ENCODE assay signal across 31 mouse cellular contexts in the genomic region with DNA sequence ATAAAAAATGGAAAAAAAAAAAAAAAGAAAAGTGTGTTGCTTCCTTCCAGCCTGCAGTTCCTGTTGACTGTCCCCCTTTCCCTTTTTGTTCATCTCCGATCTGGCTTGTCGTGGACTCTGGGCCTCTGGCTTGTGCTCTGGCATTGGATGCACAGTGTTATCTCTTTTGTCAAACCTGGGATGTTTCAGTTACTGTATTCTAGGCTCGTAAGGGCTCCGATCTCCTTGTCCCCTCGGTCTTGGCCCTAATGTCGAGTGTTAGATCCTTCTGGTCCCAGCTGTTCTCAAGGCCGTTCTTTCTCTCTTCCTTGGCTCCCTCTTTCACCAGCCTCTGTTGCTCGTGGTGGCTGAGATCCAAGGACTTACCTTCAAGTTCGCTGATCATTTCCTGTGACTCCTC.
"Had no signal": no experiment of that assay in that cellular context is flagged by ENCODE, and none has a peak within 500 bp of the region (broad histone marks: within the 10 kb centered on the region; RNA-seq: fewer than 3 reads in every experiment).

No protein-coding gene starts in this region.

- H3K4me3 ChIP-seq: limb, embryonic 10.5 days; limb, embryonic 12.5 days; limb, embryonic 13.5 days; limb, embryonic 15.5 days; liver, embryonic 12.5 days; liver, embryonic 13.5 days; liver, embryonic 15.5 days; lung, embryonic 15.5 days; megakaryocyte, embryonic 14.5 days; midbrain, embryonic 10.5 days; midbrain, embryonic 12.5 days; midbrain, embryonic 13.5 days; midbrain, embryonic 15.5 days; myocyte had no signal

- H3K4me2 ChIP-seq: limb, embryonic 12.5 days; limb, embryonic 13.5 days; limb, embryonic 15.5 days; liver, embryonic 11.5 days; liver, embryonic 12.5 days; liver, embryonic 13.5 days; liver, embryonic 15.5 days; lung, embryonic 14.5 days; lung, embryonic 15.5 days; midbrain, embryonic 11.5 days; midbrain, embryonic 12.5 days; midbrain, embryonic 13.5 days; midbrain, embryonic 15.5 days had no signal

- DNase-seq: left cerebral cortex, postnatal 4 days; liver; liver, embryonic 13.5 days; liver, postnatal 0 days; lung, adult 18-20 months; lung, adult 2 months; lung, embryonic 14.5 days; lung, postnatal 10 days; lung, postnatal 14 days; lung, postnatal 36 days; lung, postnatal 4 days; midbrain, embryonic 14.5 days had no signal

- H3K36me3 ChIP-seq: limb, embryonic 10.5 days; limb, embryonic 12.5 days; limb, embryonic 13.5 days; limb, embryonic 15.5 days; lung, embryonic 15.5 days; midbrain, embryonic 10.5 days; midbrain, embryonic 12.5 days; midbrain, embryonic 13.5 days; midbrain, embryonic 15.5 days had no signal

- H3K9me3 ChIP-seq: limb, embryonic 10.5 days; limb, embryonic 13.5 days; limb, embryonic 15.5 days; liver, embryonic 12.5 days; liver, embryonic 13.5 days; lung, embryonic 15.5 days; midbrain, embryonic 10.5 days; midbrain, embryonic 12.5 days; midbrain, embryonic 13.5 days; midbrain, embryonic 15.5 days had no signal

- H3K27me3 ChIP-seq: limb, embryonic 12.5 days; limb, embryonic 13.5 days; limb, embryonic 15.5 days; liver, embryonic 12.5 days; liver, embryonic 13.5 days; liver, embryonic 15.5 days; lung, embryonic 15.5 days; midbrain, embryonic 12.5 days; midbrain, embryonic 15.5 days had no signal

- H3K4me1 ChIP-seq: limb, embryonic 10.5 days; limb, embryonic 12.5 days; limb, embryonic 13.5 days; limb, embryonic 15.5 days; lung, embryonic 15.5 days; midbrain, embryonic 10.5 days had no signal

- H3K9ac ChIP-seq: limb, embryonic 12.5 days; limb, embryonic 13.5 days; limb, embryonic 15.5 days; liver, embryonic 12.5 days; liver, embryonic 13.5 days; liver, embryonic 14.5 days; liver, embryonic 15.5 days; liver, postnatal 0 days; lung, embryonic 14.5 days; lung, embryonic 15.5 days; midbrain, embryonic 12.5 days; midbrain, embryonic 13.5 days; midbrain, embryonic 15.5 days had no signal

- H3K27ac ChIP-seq: limb, embryonic 10.5 days; limb, embryonic 12.5 days; limb, embryonic 13.5 days; limb, embryonic 15.5 days; liver, embryonic 12.5 days; liver, embryonic 13.5 days; liver, embryonic 14.5 days; liver, embryonic 15.5 days; lung, embryonic 15.5 days; macrophage; midbrain, embryonic 10.5 days; midbrain, embryonic 12.5 days; midbrain, embryonic 13.5 days; midbrain, embryonic 15.5 days had no signal

- ATAC-seq: liver, embryonic 12.5 days; liver, postnatal 0 days; lung, postnatal 0 days; midbrain, embryonic 13.5 days; midbrain, embryonic 15.5 days; midbrain, embryonic 16.5 days had no signal
